Mouse (Mus musculus) stomach, postnatal 0 days (tissue): ENCODE data around the gene Trem3.

ENCODE experiments used
- CTCF ChIP-seq: IDR thresholded peaks from 2 replicates; pipeline ENCODE4 v1.5.1; 2016; ENCODE audit warnings: antibody characterized with exemption, low read depth, mild to moderate bottlenecking, moderate library complexity
- EP300 ChIP-seq: optimal IDR thresholded peaks from 2 replicates; pipeline ENCODE3; 2016; ENCODE audit warnings: antibody characterized with exemption

GRCm38 (mm10) chr17:48234550-48234949 is 13.0 kb upstream of the Trem3 start:
- TF ChIP-seq EP300 (no peak), CTCF (no peak)
